Comparison of ENCODE assay signal across 23 mouse cellular contexts in genomic region chr17:62857275-62857674, GRCm38 (mm10). TPM values are rescaled to one million over a fixed set of nuclear protein-coding genes. Genes with fewer than 3 reads are reported as not detected.
DNase-seq lines count a peak whose midpoint lies in the region; ATAC-seq and TF ChIP-seq lines count a peak whose summit lies in the region.
"Had no signal": no experiment of that assay in that cellular context is flagged by ENCODE, and none has a peak within 500 bp of the region (broad histone marks: within the 10 kb centered on the region; RNA-seq: fewer than 3 reads in every experiment).

No protein-coding gene starts in this region.

- no peak for TF ChIP-seq POLR2A in thymus, adult 2 months (IDR thresholded peaks at IDR 0.05; ENCODE audit: control insufficient read depth, extremely low read depth, insufficient read depth, low read length, poor library complexity)

- no peak overlapping the region for H3K4me3 ChIP-seq in thymus, adult 2 months (ENCODE audit: control insufficient read depth, insufficient read depth, low read length)
- no peak overlapping the region for H3K4me3 ChIP-seq in hindbrain, embryonic 16.5 days (ENCODE audit: low read length)
- H3K4me3 ChIP-seq: embryonic facial prominence, embryonic 12.5 days; gastrocnemius, adult 2 months; heart, embryonic 13.5 days; midbrain, embryonic 12.5 days; neural tube, embryonic 13.5 days had no signal

- DNase-seq in thymus, adult 2 months = peak; percentile 14
- DNase-seq in thymus, postnatal 0 days (ENCODE audit: low spot score) = no peak
- DNase-seq in CD8-positive naive resting alpha-beta T cell, adult 2 months (ENCODE audit: low read depth in 2 of 2, low spot score in 2 of 2) = peak; percentile 35 to 56
- peak; percentile 60 for DNase-seq in induced T-regulatory cell, adult 2 months (ENCODE audit: low read depth)
- no peak for DNase-seq in urinary bladder, adult 18-20 months (ENCODE audit: low spot score in 2 of 2)
- no peak for DNase-seq in gastrocnemius, adult 8-10 months (ENCODE audit: low spot score in 2 of 2)
- DNase-seq: adrenal gland, postnatal 36 days; cerebellum, adult 2 months; forebrain, postnatal 0 days; gastrocnemius, adult 2 months; heart, adult 11 months; heart, postnatal 36 days; kidney, adult 9 months; kidney, postnatal 4 days; liver; liver, postnatal 0 days; right cerebral cortex, postnatal 14 days had no signal

- no peaks in the 10 kb centered on the region for H3K9me3 ChIP-seq in hindbrain, embryonic 16.5 days (ENCODE audit: control insufficient read depth, low read length)
- H3K9me3 ChIP-seq: embryonic facial prominence, embryonic 12.5 days; heart, embryonic 13.5 days; midbrain, embryonic 12.5 days; neural tube, embryonic 13.5 days had no signal

- no peak for TF ChIP-seq CTCF in thymus, adult 2 months (IDR thresholded peaks at IDR 0.05; ENCODE audit: borderline replicate concordance, control insufficient read depth, extremely low read depth, insufficient read depth, low read length, poor library complexity)

- H3K27me3 ChIP-seq in thymus, adult 2 months (ENCODE audit: control insufficient read depth, insufficient read depth, low read length) = no peaks in the 10 kb centered on the region
- H3K27me3 ChIP-seq in hindbrain, embryonic 16.5 days (replicated peaks; ENCODE audit: control insufficient read depth, insufficient read depth, low read length) = no peaks in the 10 kb centered on the region
- H3K27me3 ChIP-seq: embryonic facial prominence, embryonic 12.5 days; heart, embryonic 13.5 days; neural tube, embryonic 13.5 days had no signal

- no peak overlapping the region for H3K9ac ChIP-seq in hindbrain, embryonic 16.5 days (ENCODE audit: low read depth, low read length)
- H3K9ac ChIP-seq: embryonic facial prominence, embryonic 12.5 days; forebrain, postnatal 0 days; heart, embryonic 13.5 days; liver, postnatal 0 days; midbrain, embryonic 12.5 days; neural tube, embryonic 13.5 days had no signal

- no peak for ATAC-seq in hindbrain, embryonic 16.5 days
- ATAC-seq: forebrain, postnatal 0 days; liver, postnatal 0 days had no signal

- no peak overlapping the region for H3K4me2 ChIP-seq in hindbrain, embryonic 16.5 days (ENCODE audit: low read length)
- H3K4me2 ChIP-seq: embryonic facial prominence, embryonic 12.5 days; heart, embryonic 13.5 days; midbrain, embryonic 12.5 days; neural tube, embryonic 13.5 days had no signal

- no peaks in the 10 kb centered on the region for H3K4me1 ChIP-seq in thymus, adult 2 months (replicated peaks; ENCODE audit: control insufficient read depth, insufficient read depth, low read length)
- peaks cover 14% of the 10 kb centered on the region for H3K4me1 ChIP-seq in hindbrain, embryonic 16.5 days (ENCODE audit: control insufficient read depth, insufficient read depth, low read depth, low read length)

- WGBS in thymus, adult 2 months = 6% methylated on average over 8 of the region's 8 CpGs
- WGBS in hindbrain, embryonic 16.5 days = 73% methylated on average over 8 of the region's 8 CpGs

- no peaks in the 10 kb centered on the region for H3K36me3 ChIP-seq in thymus, adult 2 months (ENCODE audit: control insufficient read depth, insufficient read depth, low read length)
- no peaks in the 10 kb centered on the region for H3K36me3 ChIP-seq in hindbrain, embryonic 16.5 days (ENCODE audit: control insufficient read depth, insufficient read depth, low read length)
- H3K36me3 ChIP-seq: embryonic facial prominence, embryonic 12.5 days; heart, embryonic 13.5 days; midbrain, embryonic 12.5 days; neural tube, embryonic 13.5 days had no signal

- H3K27ac ChIP-seq in thymus, adult 2 months (ENCODE audit: control insufficient read depth, insufficient read depth, low read length) = no peak overlapping the region
- no peak overlapping the region for H3K27ac ChIP-seq in hindbrain, embryonic 16.5 days (ENCODE audit: low read depth, low read length)
- H3K27ac ChIP-seq: embryonic facial prominence, embryonic 12.5 days; gastrocnemius, adult 2 months; heart, embryonic 13.5 days; macrophage; midbrain, embryonic 12.5 days; neural tube, embryonic 13.5 days had no signal

RNA-seq across cellular contexts. Expression of gene Efna5, which starts 23.8 kb away (rescaled TPM):
- 0.80 and 1.9 TPM in 2 replicates for polyA plus RNA-seq in thymus, adult 2 months (2012; rRNA removed)
- 3.2 and 3.5 TPM in 2 replicates for polyA plus RNA-seq in thymus, postnatal 0 days (2015; fragmentation: Nextera tagmentation; extraction: Ambion mirVana)
- 32.3 and 37.5 TPM in 2 replicates for polyA plus RNA-seq in hindbrain, embryonic 16.5 days (2015; fragmentation: Nextera tagmentation; extraction: Ambion mirVana)
- 1 to 10 TPM in 1 of 4 experiments, under 1 TPM in 3; 0.29 to 1.3 (median 0.71) TPM for total RNA-seq in gastrocnemius, adult 8-10 months (2022)
- polyA plus RNA-seq: macrophage had no signal

Comparison
In these comparisons a context has a peak if more than half of its experiments do, and no peak if none do; other contexts are left out.
1. DNase-seq: peak in thymus, adult 2 months (single experiment), CD8-positive naive resting alpha-beta T cell, adult 2 months (2 of 2) and induced T-regulatory cell, adult 2 months (single experiment); none in thymus, postnatal 0 days (single experiment), urinary bladder, adult 18-20 months (0 of 2) and gastrocnemius, adult 8-10 months (0 of 2).